Mouse (Mus musculus) embryonic facial prominence, embryonic 12.5 days (tissue): ENCODE measurements around the gene Gadd45gip1. TPM values are rescaled to one million over a fixed set of nuclear protein-coding genes. Genes with fewer than 3 reads are reported as not detected.

ENCODE experiments used
- ATAC-seq: fragments of 200-750 bp; cut with Nextera tagmentation; 2 replicates; pipeline ENCODE4 v1.8.0; 2017; ENCODE audit not compliant: insufficient number of reproducible peaks, insufficient read depth, low FRiP score, low TSS enrichment
- H3K27ac ChIP-seq: fragments of 300-500 bp; sonication (generic); 2 replicates; pipeline ENCODE4 v1.5.1; 2016; ENCODE audit warnings: mild to moderate bottlenecking
- H3K27me3 ChIP-seq: fragments of 300-500 bp; sonication (generic); 2 replicates; pipeline ENCODE4 v1.6.1; 2016; ENCODE audit warnings: mild to moderate bottlenecking, moderate library complexity
- H3K36me3 ChIP-seq: fragments of 300-500 bp; sonication (generic); 2 replicates; pipeline ENCODE4 v1.6.1; 2016; ENCODE audit warnings: mild to moderate bottlenecking
- H3K4me1 ChIP-seq: fragments of 300-500 bp; sonication (generic); 2 replicates; pipeline ENCODE4 v1.6.1; 2016
- H3K4me2 ChIP-seq: fragments of 300-500 bp; sonication (generic); replicated peaks from 2 replicates; pipeline ENCODE4 v1.6.1; 2016; ENCODE audit warnings: mild to moderate bottlenecking, moderate library complexity
- H3K4me3 ChIP-seq: fragments of 300-500 bp; sonication (generic); 2 replicates; pipeline ENCODE4 v1.5.1; 2016; ENCODE audit warnings: mild to moderate bottlenecking
- H3K9ac ChIP-seq: fragments of 300-500 bp; sonication (generic); 2 replicates; pipeline ENCODE4 v1.6.1; 2016; ENCODE audit warnings: mild to moderate bottlenecking, moderate library complexity
- H3K9me3 ChIP-seq: fragments of 300-500 bp; sonication (generic); 2 replicates; pipeline ENCODE4 v1.6.1; 2016; ENCODE audit warnings: mild to moderate bottlenecking, moderate library complexity
- WGBS: fragments of 180-500 bp; shearing (Covaris S2); methylation state at CpG from one replicate; pipeline ENCODE4 v1.1.7; 2016; 5-methylcytosine and 5-hydroxymethylcytosine counted together
- polyA plus RNA-seq: library from polyadenylated mRNA; unstranded; fragments of >200 nt; fragmentation: Nextera tagmentation; extraction: Ambion mirVana; gene quantifications from 2 replicates; pipeline ENCODE4 v1.2.1, GENCODE M21; 2016

Gene Gadd45gip1
- polyA plus RNA-seq, 1 experiment from 2014 or later: 46.7 TPM

- Histone ChIP-seq H3K27me3 (peaks cover 96% of the 10 kb centered on the region), H3K4me2 (no peak overlapping the region), H3K9ac (no peak overlapping the region), H3K27ac (no peak overlapping the region), H3K4me1 (peaks cover 41% of the 10 kb centered on the region), H3K9me3 (no peaks in the 10 kb centered on the region), H3K36me3 (no peaks in the 10 kb centered on the region), H3K4me3 (no peak overlapping the region)
- no peak for ATAC-seq
- WGBS: 9% methylated on average over 14 of the region's 14 CpGs
Observed at GRCm38 (mm10) chr8:84787523-84788302, 43.6 kb upstream of the Gadd45gip1 start.

GRCm38 (mm10) chr8:84788896-84789295 is 42.4 kb upstream of the Gadd45gip1 start:
- peaks cover 96% of the 10 kb centered on the region for H3K27me3 ChIP-seq
- no peak overlapping the region for H3K4me3 ChIP-seq
- H3K27ac ChIP-seq: no peak overlapping the region
- no peak overlapping the region; the same call in 1 of the 2 replicates for H3K9ac ChIP-seq
- no peaks in the 10 kb centered on the region for H3K9me3 ChIP-seq
- no peak for ATAC-seq
- H3K36me3 ChIP-seq: no peaks in the 10 kb centered on the region
- H3K4me1 ChIP-seq: peaks cover 43% of the 10 kb centered on the region
- WGBS: 10% methylated on average over 11 of the region's 11 CpGs
- peak overlapping the region; percentile 3; the same call in 1 of the 2 replicates for H3K4me2 ChIP-seq

- peak overlapping the region; percentile 3; the same call in 1 of the 2 replicates for H3K4me2 ChIP-seq
- no peak for ATAC-seq
- 41% methylated on average over 5 of the region's 5 CpGs for WGBS
- no peaks in the 10 kb centered on the region for H3K36me3 ChIP-seq
- H3K4me3 ChIP-seq: no peak overlapping the region
- no peak overlapping the region for H3K27ac ChIP-seq
- H3K9ac ChIP-seq: no peak overlapping the region; the same call in 1 of the 2 replicates
- no peaks in the 10 kb centered on the region for H3K9me3 ChIP-seq
- H3K4me1 ChIP-seq: peaks cover 44% of the 10 kb centered on the region
- peaks cover 96% of the 10 kb centered on the region for H3K27me3 ChIP-seq
Observed at GRCm38 (mm10) chr8:84789345-84789744, 42.0 kb upstream of the Gadd45gip1 start.

- Histone ChIP-seq H3K36me3 (no peaks in the 10 kb centered on the region), H3K27me3 (peaks cover 96% of the 10 kb centered on the region), H3K4me3 (no peak overlapping the region), H3K4me2 (no peak overlapping the region), H3K4me1 (peaks cover 44% of the 10 kb centered on the region), H3K9me3 (no peaks in the 10 kb centered on the region), H3K9ac (no peak overlapping the region), H3K27ac (no peak overlapping the region)
- ATAC-seq: no peak
- WGBS: 78% methylated on average over 9 of the region's 9 CpGs
Observed at GRCm38 (mm10) chr8:84789855-84790486, 41.4 kb upstream of the Gadd45gip1 start.

GRCm38 (mm10) chr8:84790537-84790936 is 40.8 kb upstream of the Gadd45gip1 start:
- ATAC-seq: no peak
- H3K9me3 ChIP-seq: no peaks in the 10 kb centered on the region
- no peak overlapping the region for H3K4me2 ChIP-seq
- 64% methylated on average over 2 of the region's 2 CpGs for WGBS
- H3K9ac ChIP-seq: no peak overlapping the region
- peaks cover 96% of the 10 kb centered on the region for H3K27me3 ChIP-seq
- H3K27ac ChIP-seq: no peak overlapping the region
- H3K4me1 ChIP-seq: peaks cover 38% of the 10 kb centered on the region
- 0 out of 2 replicates have a peak, but pooled peaks cover 3% of the 10 kb centered on the region for H3K36me3 ChIP-seq
- H3K4me3 ChIP-seq: no peak overlapping the region

- no peak for ATAC-seq
- peaks cover 25% of the 10 kb centered on the region for H3K4me1 ChIP-seq
- WGBS: 74% methylated on average over 12 of the region's 12 CpGs
Observed at GRCm38 (mm10) chr8:84792429-84792947, 38.8 kb upstream of the Gadd45gip1 start.

GRCm38 (mm10) chr8:84793134-84793533 is 38.2 kb upstream of the Gadd45gip1 start:
- no peak overlapping the region for H3K4me3 ChIP-seq
- WGBS: 77% methylated on average over 9 of the region's 9 CpGs
- ATAC-seq: no peak
- peaks cover 13% of the 10 kb centered on the region for H3K36me3 ChIP-seq
- peaks cover 30% of the 10 kb centered on the region for H3K4me1 ChIP-seq
- H3K4me2 ChIP-seq: no peak overlapping the region
- no peak overlapping the region for H3K27ac ChIP-seq
- peaks cover 96% of the 10 kb centered on the region for H3K27me3 ChIP-seq
- no peak overlapping the region; the same call in 1 of the 2 replicates for H3K9ac ChIP-seq
- no peaks in the 10 kb centered on the region for H3K9me3 ChIP-seq

More at GRCm38 (mm10) chr8:84792429-84792947, 38.8 kb upstream of the Gadd45gip1 start:
- Histone ChIP-seq H3K36me3 (peaks cover 13% of the 10 kb centered on the region; the same call in 1 of the 2 replicates), H3K27me3 (peaks cover 96% of the 10 kb centered on the region), H3K27ac (no peak overlapping the region), H3K9me3 (no peaks in the 10 kb centered on the region), H3K4me2 (no peak overlapping the region), H3K9ac (no peak overlapping the region), H3K4me3 (no peak overlapping the region)

GRCm38 (mm10) chr8:84793791-84794485 is 37.4 kb upstream of the Gadd45gip1 start:
- Histone ChIP-seq H3K4me2 (no peak overlapping the region), H3K9me3 (no peaks in the 10 kb centered on the region), H3K9ac (no peak overlapping the region), H3K27me3 (peaks cover 96% of the 10 kb centered on the region), H3K4me1 (peaks cover 30% of the 10 kb centered on the region), H3K27ac (no peak overlapping the region), H3K36me3 (peaks cover 13% of the 10 kb centered on the region), H3K4me3 (no peak overlapping the region)
- WGBS: 55% methylated on average over 13 of the region's 13 CpGs
- ATAC-seq: 0 out of 2 replicates have a peak, but pooled peaks have one; percentile 18

- H3K4me1 ChIP-seq: peaks cover 27% of the 10 kb centered on the region
- H3K4me3 ChIP-seq: no peak overlapping the region
- 42% methylated on average over 7 of the region's 7 CpGs for WGBS
- ATAC-seq: no peak
- H3K9ac ChIP-seq: no peak overlapping the region
- peaks cover 13% of the 10 kb centered on the region for H3K36me3 ChIP-seq
- no peak overlapping the region for H3K27ac ChIP-seq
- no peak overlapping the region for H3K4me2 ChIP-seq
- H3K9me3 ChIP-seq: no peaks in the 10 kb centered on the region
- peaks cover 94% of the 10 kb centered on the region for H3K27me3 ChIP-seq
Observed at GRCm38 (mm10) chr8:84794486-84794885, 36.8 kb upstream of the Gadd45gip1 start.

GRCm38 (mm10) chr8:84797256-84797797 is 34.0 kb upstream of the Gadd45gip1 start:
- Histone ChIP-seq H3K4me2 (no peak overlapping the region), H3K9ac (no peak overlapping the region), H3K27ac (no peak overlapping the region), H3K4me1 (peaks cover 31% of the 10 kb centered on the region), H3K4me3 (no peak overlapping the region), H3K27me3 (peaks cover 90% of the 10 kb centered on the region), H3K36me3 (peaks cover 13% of the 10 kb centered on the region), H3K9me3 (no peaks in the 10 kb centered on the region)
- WGBS: 73% methylated on average over 15 of the region's 15 CpGs
- no peak for ATAC-seq

GRCm38 (mm10) chr8:84797971-84798370 is 33.4 kb upstream of the Gadd45gip1 start:
- H3K4me3 ChIP-seq: peak overlapping the region; percentile 67; the same call in 1 of the 2 replicates
- H3K4me2 ChIP-seq: peak overlapping the region; percentile 67
- H3K9me3 ChIP-seq: no peaks in the 10 kb centered on the region
- H3K27ac ChIP-seq: no peak overlapping the region
- H3K4me1 ChIP-seq: peaks cover 32% of the 10 kb centered on the region
- peaks cover 90% of the 10 kb centered on the region for H3K27me3 ChIP-seq
- H3K9ac ChIP-seq: no peak overlapping the region
- WGBS: 77% methylated on average over 6 of the region's 6 CpGs
- peaks cover 13% of the 10 kb centered on the region for H3K36me3 ChIP-seq
- no peak for ATAC-seq
